ENCODE assay signal across 7 mouse cellular contexts in genomic region chr4:132938181-132938941, GRCm38 (mm10). TPM values are rescaled to one million over a fixed set of nuclear protein-coding genes. Genes with fewer than 3 reads are reported as not detected.
A peak's percentile ranks its signal among the peaks of the same experiment; 100 is the strongest.
DNase-seq lines count a peak whose midpoint lies in the region; ATAC-seq and TF ChIP-seq lines count a peak whose summit lies in the region.

No protein-coding gene starts in this region.

- ATAC-seq in limb, embryonic 13.5 days (ENCODE audit: low FRiP score, low read depth): peak; percentile 81
- ATAC-seq in stomach, embryonic 16.5 days (ENCODE audit: insufficient read depth, low FRiP score): no peak

- H3K27me3 ChIP-seq in cerebellum, adult 2 months (ENCODE audit: control insufficient read depth, insufficient read depth, low read length): no peaks in the 10 kb centered on the region
- no peaks in the 10 kb centered on the region for H3K27me3 ChIP-seq in limb, embryonic 13.5 days
- no peaks in the 10 kb centered on the region; the same call in 1 of the 2 replicates for H3K27me3 ChIP-seq in stomach, embryonic 16.5 days (ENCODE audit: control insufficient read depth, insufficient read depth, low read length)

- H3K9me3 ChIP-seq in limb, embryonic 13.5 days: no peaks in the 10 kb centered on the region
- no peaks in the 10 kb centered on the region for H3K9me3 ChIP-seq in stomach, embryonic 16.5 days (replicated peaks; ENCODE audit: control insufficient read depth, low read length)

- 26% methylated on average over 12 of the region's 12 CpGs for WGBS in cerebellum, adult 2 months
- WGBS in limb, embryonic 13.5 days: 18% methylated on average over 12 of the region's 12 CpGs
- 52% methylated on average over 12 of the region's 12 CpGs for WGBS in stomach, embryonic 16.5 days

- H3K4me2 ChIP-seq in limb, embryonic 13.5 days (replicated peaks): peak overlapping the region; percentile 56
- no peak overlapping the region for H3K4me2 ChIP-seq in stomach, embryonic 16.5 days (ENCODE audit: low read depth, low read length)

- 0 out of 2 replicates have a peak overlapping the region, but pooled peaks have one; percentile 13 for H3K9ac ChIP-seq in limb, embryonic 13.5 days
- peak overlapping the region; percentile 52 for H3K9ac ChIP-seq in stomach, embryonic 16.5 days (ENCODE audit: low read length)

- TF ChIP-seq POLR2A in cerebellum, adult 2 months (IDR thresholded peaks at IDR 0.05; ENCODE audit: borderline replicate concordance, insufficient read depth, low read length): no peak

- no peak for TF ChIP-seq CTCF in cerebellum, adult 2 months (IDR thresholded peaks at IDR 0.05; ENCODE audit: borderline replicate concordance, insufficient read depth, low read depth, low read length)

- peak; percentile 75 for DNase-seq in NIH3T3 (ENCODE audit: low read depth)
- peak; percentile 41 to 44 for DNase-seq in cerebellum, adult 2 months
- peak; percentile 66 to 70 for DNase-seq in frontal cortex, postnatal 10 days (ENCODE audit: low spot score in 2 of 2)
- peak; percentile 45 for DNase-seq in kidney, adult 9 months
- DNase-seq in testis, postnatal 14 days (ENCODE audit: low spot score): no peak

- peaks cover 8% of the 10 kb centered on the region for H3K4me1 ChIP-seq in cerebellum, adult 2 months (ENCODE audit: control insufficient read depth, insufficient read depth, low read length)
- peaks cover 29% of the 10 kb centered on the region for H3K4me1 ChIP-seq in limb, embryonic 13.5 days
- H3K4me1 ChIP-seq in stomach, embryonic 16.5 days (ENCODE audit: control insufficient read depth, insufficient read depth, low read length): peaks cover 5% of the 10 kb centered on the region

- no peak overlapping the region for H3K4me3 ChIP-seq in cerebellum, adult 2 months (replicated peaks; ENCODE audit: insufficient read depth, low read depth, low read length)
- H3K4me3 ChIP-seq in limb, embryonic 13.5 days: peak overlapping the region; percentile 24
- no peak overlapping the region for H3K4me3 ChIP-seq in stomach, embryonic 16.5 days (replicated peaks; ENCODE audit: low read length)

- H3K27ac ChIP-seq in cerebellum, adult 2 months (ENCODE audit: insufficient read depth, low read length): no peak overlapping the region
- peak overlapping the region; percentile 93 for H3K27ac ChIP-seq in limb, embryonic 13.5 days
- H3K27ac ChIP-seq in stomach, embryonic 16.5 days (ENCODE audit: low read length): peak overlapping the region; percentile 32

- no peaks in the 10 kb centered on the region for H3K36me3 ChIP-seq in limb, embryonic 13.5 days
- no peaks in the 10 kb centered on the region for H3K36me3 ChIP-seq in stomach, embryonic 16.5 days (ENCODE audit: control insufficient read depth, insufficient read depth, low read length)

RNA-seq across cellular contexts. Expression of gene Fam76a, which starts 16.0 kb away (rescaled TPM):
- 30.0 and 30.5 TPM in 2 replicates for polyA plus RNA-seq in cerebellum, adult 2 months (2012; rRNA removed)
- 39.9 and 44.8 TPM in 2 replicates for polyA plus RNA-seq in limb, embryonic 13.5 days (2015; fragmentation: Nextera tagmentation; extraction: Ambion mirVana)
- 31.9 and 34.0 TPM in 2 replicates for polyA plus RNA-seq in stomach, embryonic 16.5 days (2015; fragmentation: Nextera tagmentation; extraction: Ambion mirVana)

RNA-seq across cellular contexts. Expression of gene Fgr, which starts 35.5 kb away (rescaled TPM):
- polyA plus RNA-seq in cerebellum, adult 2 months (2012; rRNA removed): 0.32 and 0.38 TPM in 2 replicates
- polyA plus RNA-seq in limb, embryonic 13.5 days (2015; fragmentation: Nextera tagmentation; extraction: Ambion mirVana): 0.19 and 0.26 TPM in 2 replicates
- polyA plus RNA-seq in stomach, embryonic 16.5 days (2015; fragmentation: Nextera tagmentation; extraction: Ambion mirVana): 1.2 and 1.8 TPM in 2 replicates

RNA-seq across cellular contexts. Expression of gene Stx12, which starts 54.1 kb away (rescaled TPM):
- polyA plus RNA-seq in cerebellum, adult 2 months (2012; rRNA removed): 88.6 and 89.0 TPM in 2 replicates
- polyA plus RNA-seq in limb, embryonic 13.5 days (2015; fragmentation: Nextera tagmentation; extraction: Ambion mirVana): 61.9 and 66.4 TPM in 2 replicates
- polyA plus RNA-seq in stomach, embryonic 16.5 days (2015; fragmentation: Nextera tagmentation; extraction: Ambion mirVana): 59.6 and 62.7 TPM in 2 replicates
